Mouse (Mus musculus) megakaryocyte, embryonic 14.5 days (primary cell): ENCODE results near the gene Ubqln4.

ENCODE experiments used
- FLI1 ChIP-seq: IDR thresholded peaks from 2 replicates; pipeline ENCODE4 v1.6.1; 2012; ENCODE audit warnings: low read length, inconsistent platforms, mixed read lengths
- GATA1 ChIP-seq: IDR thresholded peaks from 3 replicates; pipeline ENCODE4 v1.6.1; 2012; ENCODE audit warnings: mixed read lengths, low read length, inconsistent platforms, borderline replicate concordance

GRCm38 (mm10) chr3:88586640-88587039 lies 33.1 kb downstream of the Ubqln4 start:
- no peak for TF ChIP-seq GATA1
- no peak for TF ChIP-seq FLI1
